Mouse (Mus musculus) lung, postnatal 0 days (tissue): ENCODE results near the gene Gm45234.

ENCODE experiments used
- CTCF ChIP-seq: IDR thresholded peaks from 2 replicates; pipeline ENCODE4 v1.5.1; 2016; ENCODE audit warnings: antibody characterized with exemption, mild to moderate bottlenecking
- EP300 ChIP-seq: IDR thresholded peaks from 2 replicates; pipeline ENCODE4 v1.6.1; 2016; ENCODE audit warnings: antibody characterized with exemption, mild to moderate bottlenecking, control low read depth

GRCm38 (mm10) chr6:124743647-124744046 is 12.2 kb downstream of the Gm45234 start:
- no peak for TF ChIP-seq CTCF
- TF ChIP-seq EP300, result no peak
